Mouse (Mus musculus) 3T3-L1 (cell line): Measurements from ENCODE around the gene Gapdhs.
A peak's percentile ranks its signal among the peaks of the same experiment; 100 is the strongest.
"Not testable (repeated sequence)": the region's sequence is repeated elsewhere in the genome, so short reads cannot be mapped to it uniquely, and the experiment has no call there.

ENCODE experiments used
- DNase-seq: peaks from one replicate; pipeline ENCODE4 v3.0.0-alpha.2; 2015; ENCODE audit warnings: low read depth, low spot score

Gapdhs gene

GRCm38 (mm10) chr7:30743617-30744016 lies at the start of gene Gapdhs:
Gene Gapdhs (minus strand): TSS chr7:30743681.
- not testable (repeated sequence) for DNase-seq

GRCm38 (mm10) chr7:30791921-30792320 lies 48.4 kb upstream of the Gapdhs start:
- no peak for DNase-seq

DNA sequence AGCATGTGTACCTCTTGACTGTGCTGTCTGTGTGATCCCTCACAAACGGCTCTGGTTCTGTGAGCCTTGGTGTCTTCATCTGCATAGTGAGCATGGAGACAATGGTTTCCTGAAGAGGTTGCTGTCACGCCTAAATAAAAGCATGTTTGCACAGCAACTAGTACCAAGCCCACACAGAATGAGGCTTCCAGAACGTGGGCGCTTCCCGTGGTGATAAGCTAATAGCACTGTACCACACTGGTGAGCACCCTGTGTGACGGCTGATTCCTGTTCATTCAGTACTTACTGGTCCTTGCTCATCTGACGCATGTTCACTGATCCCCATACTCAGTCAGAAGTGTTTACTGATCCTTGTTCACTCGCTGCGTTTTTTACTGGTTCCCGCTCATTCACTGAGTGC lies 46.7 kb upstream of the Gapdhs start:
- DNase-seq = no peak

- DNase-seq = no peak
Observed at GRCm38 (mm10) chr7:30787377-30788022, 44.0 kb upstream of the Gapdhs start, which contains the start of gene Krtdap. Gene Krtdap (plus strand): TSS chr7:30787896.

- no peak for DNase-seq
Observed at GRCm38 (mm10) chr7:30785721-30786546, 42.5 kb upstream of the Gapdhs start.

- no peak for DNase-seq
Observed at GRCm38 (mm10) chr7:30785154-30785553, 41.7 kb upstream of the Gapdhs start.

- no peak for DNase-seq
Observed at GRCm38 (mm10) chr7:30782658-30783057, 39.2 kb upstream of the Gapdhs start.

DNA sequence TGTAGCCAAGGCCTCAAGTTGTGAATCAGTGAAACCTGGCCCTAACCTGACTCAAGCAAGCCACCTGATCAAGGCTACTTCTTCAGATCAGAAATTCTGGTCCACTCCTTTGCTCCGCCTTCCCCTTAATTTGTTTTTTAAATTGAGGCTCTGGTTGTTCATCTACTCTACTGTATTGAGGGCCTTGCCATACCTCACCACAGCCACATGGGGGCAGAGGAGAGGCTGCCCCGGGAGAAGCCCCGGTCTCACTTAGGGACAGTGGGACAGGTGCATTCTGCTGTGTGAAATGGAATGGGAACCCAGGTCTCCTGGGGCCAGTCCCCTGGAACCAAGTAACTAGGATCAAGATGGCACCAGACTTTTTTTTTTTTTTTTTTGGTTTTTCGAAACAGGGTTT lies 38.3 kb upstream of the Gapdhs start:
- DNase-seq = no peak

DNA sequence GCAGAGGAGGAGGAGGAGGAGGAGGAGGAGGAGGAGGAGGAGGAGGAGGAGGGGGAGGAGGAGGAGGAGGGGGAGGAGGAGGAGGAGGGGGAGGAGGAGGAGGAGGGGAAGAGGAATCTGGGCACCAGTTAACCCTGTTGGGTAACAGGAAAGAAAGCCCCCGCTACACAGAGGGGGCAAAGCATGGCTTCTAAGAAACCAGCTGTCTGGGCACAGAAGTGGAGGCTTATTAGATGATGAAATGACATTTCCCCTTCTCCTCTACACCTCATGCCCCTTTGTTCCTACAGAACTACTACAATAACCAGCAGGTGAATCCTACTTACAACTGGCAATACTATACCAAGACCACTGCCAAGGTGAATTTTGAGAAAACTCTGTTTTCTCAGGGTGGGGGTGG lies 34.4 kb upstream of the Gapdhs start:
- DNase-seq = no peak

GRCm38 (mm10) chr7:30777081-30777579 lies 33.6 kb upstream of the Gapdhs start:
- no peak for DNase-seq

DNA sequence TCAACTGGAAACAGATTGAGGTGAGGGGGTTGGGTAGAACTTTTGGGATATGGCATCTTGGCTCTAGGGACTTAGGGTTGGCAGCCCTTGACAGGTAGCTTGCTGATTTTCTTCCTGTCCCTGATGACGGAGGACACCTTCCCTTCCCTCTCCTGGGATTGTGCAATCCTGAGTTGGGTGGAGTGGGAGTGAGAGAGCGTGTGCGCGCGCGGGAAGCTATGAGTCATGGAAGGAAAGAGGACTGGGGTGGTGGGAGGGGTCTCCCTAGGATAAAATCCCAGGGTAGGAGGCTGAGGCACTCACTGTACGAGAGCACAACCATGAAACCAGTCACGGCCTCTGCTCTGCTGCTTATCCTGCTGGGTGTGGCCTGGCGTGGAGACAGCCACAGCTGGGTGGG lies 32.6 kb upstream of the Gapdhs start:
- no peak for DNase-seq

- DNase-seq = no peak
Observed at GRCm38 (mm10) chr7:30769236-30769635, 25.8 kb upstream of the Gapdhs start.

GRCm38 (mm10) chr7:30766408-30766807 lies 22.9 kb upstream of the Gapdhs start:
- DNase-seq = no peak

DNA sequence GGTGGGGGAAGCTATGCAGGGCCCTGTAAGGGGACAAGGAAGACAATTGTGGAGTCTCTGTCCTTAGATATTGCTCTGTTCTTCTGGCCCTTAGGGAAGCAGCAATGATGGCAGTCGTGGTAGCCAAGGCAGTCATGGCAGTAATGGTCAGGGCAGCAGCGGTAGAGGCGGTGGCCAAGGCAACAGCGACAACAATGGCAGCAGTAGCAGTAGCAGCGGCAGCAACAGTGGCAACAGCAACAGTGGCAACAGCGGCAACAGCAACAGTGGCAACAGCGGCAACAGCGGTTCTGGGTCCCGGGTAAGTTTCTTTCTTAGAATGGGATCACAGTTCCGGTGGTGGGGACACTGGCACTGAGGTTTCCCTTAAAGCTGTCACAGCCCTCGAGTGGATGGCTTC lies 21.7 kb upstream of the Gapdhs start:
- no peak for DNase-seq

- no peak for DNase-seq
Observed at GRCm38 (mm10) chr7:30763456-30763855, 20.0 kb upstream of the Gapdhs start, which contains the start of gene Dmkn. Gene Dmkn (plus strand): TSS chr7:30763756.

GRCm38 (mm10) chr7:30761769-30762352 lies 18.4 kb upstream of the Gapdhs start:
- no peak for DNase-seq

GRCm38 (mm10) chr7:30758853-30759252 lies 15.4 kb upstream of the Gapdhs start:
- DNase-seq = peak; percentile 67

GRCm38 (mm10) chr7:30757001-30757400 lies 13.5 kb upstream of the Gapdhs start:
- no peak for DNase-seq

DNA sequence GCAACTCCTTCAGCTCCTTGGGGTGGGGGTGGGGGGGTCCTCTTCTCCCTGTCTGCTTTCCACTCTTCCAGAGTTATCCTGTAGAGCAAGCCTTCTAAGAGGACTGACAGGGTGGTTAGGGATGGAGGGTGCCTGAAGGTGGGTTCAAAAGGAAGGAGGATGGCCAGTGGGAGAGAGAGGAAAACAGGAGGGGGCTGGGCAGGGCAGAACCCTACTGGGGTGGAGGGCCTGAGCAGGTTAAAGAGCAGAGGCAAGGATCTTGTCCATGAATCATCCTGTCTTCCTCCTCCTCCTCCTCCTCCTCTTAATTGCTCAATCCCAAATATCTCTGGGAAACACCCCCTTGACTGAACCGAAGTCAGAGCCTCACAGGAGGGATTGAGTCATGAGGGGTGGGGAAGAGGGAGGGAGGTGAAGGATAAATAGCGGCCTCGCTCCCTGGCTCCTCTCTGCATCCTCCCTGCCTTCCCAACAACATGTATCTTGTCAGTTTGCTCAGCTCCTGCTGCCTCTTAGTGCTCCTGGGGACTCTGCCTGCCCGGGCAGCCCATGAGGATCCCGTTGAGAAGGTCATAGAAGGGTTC lies 7.7 kb upstream of the Gapdhs start, which contains the start of gene Sbsn:
TSS of gene Sbsn (plus strand) at position 386 of the 584 bp plus-strand sequence.
- peak; percentile 22 for DNase-seq

GRCm38 (mm10) chr7:30749824-30750606 lies 6.5 kb upstream of the Gapdhs start:
- no peak for DNase-seq
